Mouse (Mus musculus) megakaryocyte, embryonic 14.5 days (primary cell): ENCODE results near the gene S100z.

ENCODE experiments used
- FLI1 ChIP-seq: IDR thresholded peaks from 2 replicates; pipeline ENCODE4 v1.6.1; 2012; ENCODE audit warnings: low read length, inconsistent platforms, mixed read lengths
- GATA1 ChIP-seq: IDR thresholded peaks from 3 replicates; pipeline ENCODE4 v1.6.1; 2012; ENCODE audit warnings: mixed read lengths, low read length, inconsistent platforms, borderline replicate concordance

DNA sequence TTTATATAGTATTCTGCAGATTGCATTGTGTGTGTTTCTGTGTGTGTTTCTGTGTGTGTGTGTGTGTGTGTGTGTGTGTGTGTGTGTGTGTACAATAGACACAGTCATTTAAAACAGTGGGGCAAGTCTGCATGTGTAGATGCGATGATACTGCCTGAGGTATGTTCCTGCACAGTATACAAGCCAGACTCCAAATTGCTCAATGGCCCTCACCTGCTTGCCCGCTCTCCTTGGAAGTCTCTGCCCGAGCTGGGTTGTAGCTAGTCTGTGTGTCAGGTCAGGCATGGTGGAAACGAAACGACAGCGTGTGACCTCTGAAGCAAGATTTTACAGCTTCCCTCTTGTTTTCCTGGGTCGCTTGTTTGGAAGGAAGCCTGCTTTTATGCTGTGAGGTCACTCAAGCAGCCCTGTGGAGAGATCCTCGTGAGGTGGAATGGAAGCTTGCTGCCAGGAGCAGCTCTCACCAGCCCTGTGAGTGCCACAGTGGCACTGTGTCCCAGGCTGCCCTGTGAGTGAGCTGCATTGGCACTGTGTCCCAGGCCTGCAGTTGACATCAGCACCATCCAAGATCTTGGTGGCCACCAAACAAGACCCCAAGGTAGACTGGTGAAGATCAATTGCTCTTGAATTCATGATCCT is 24.9 kb upstream of the S100z start:
- no peak for TF ChIP-seq GATA1
- TF ChIP-seq FLI1: no peak
